Mouse (Mus musculus): ENCODE measurements around the gene Clec1a. TPM values are rescaled to one million over a fixed set of nuclear protein-coding genes. Genes with fewer than 3 reads are reported as not detected.

Clec1a gene
- polyA plus RNA-seq, 1 experiment from 2014 or later: 2.1 TPM

DNA sequence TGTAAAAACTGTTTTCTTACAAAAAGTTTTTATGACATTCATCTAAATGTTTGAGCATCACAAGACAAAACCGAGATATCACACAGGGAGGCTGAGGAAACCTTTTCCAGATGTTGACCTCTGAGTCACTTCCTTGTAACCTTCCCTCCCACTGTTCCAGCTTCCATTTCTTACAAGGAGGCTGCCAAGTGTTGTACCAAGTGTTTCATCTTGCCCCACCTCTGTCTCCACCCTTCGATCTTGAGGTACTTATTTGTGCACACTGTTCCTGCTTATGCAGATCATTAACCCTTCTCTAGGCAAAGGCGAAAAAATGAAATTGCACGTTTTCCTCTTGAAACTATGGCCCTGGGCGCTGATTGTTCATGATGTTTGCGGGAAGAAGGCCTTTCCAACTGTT lies 2.1 kb downstream of the Clec1a start:
- no peak overlapping the region for H3K4me2 ChIP-seq (ENCODE audit: low read length)
- no peaks in the 10 kb centered on the region for H3K4me1 ChIP-seq (ENCODE audit: control insufficient read depth, insufficient read depth, low read length)
- no peak overlapping the region for H3K27ac ChIP-seq (replicated peaks; ENCODE audit: low read depth, low read length)
- no peak for ATAC-seq (ENCODE audit: low FRiP score, low TSS enrichment)
- DNase-seq: no peak
- no peaks in the 10 kb centered on the region for H3K9me3 ChIP-seq (ENCODE audit: control insufficient read depth, low read length)
- 90% methylated on average over 6 of the region's 6 CpGs for WGBS
- no peaks in the 10 kb centered on the region for H3K27me3 ChIP-seq (ENCODE audit: control insufficient read depth, insufficient read depth, low read length)
- H3K4me3 ChIP-seq (replicated peaks; ENCODE audit: low read depth, low read length): no peak overlapping the region
- H3K9ac ChIP-seq (replicated peaks; ENCODE audit: low read length): no peak overlapping the region
- no peaks in the 10 kb centered on the region for H3K36me3 ChIP-seq (ENCODE audit: control insufficient read depth, insufficient read depth, low read length)

DNA sequence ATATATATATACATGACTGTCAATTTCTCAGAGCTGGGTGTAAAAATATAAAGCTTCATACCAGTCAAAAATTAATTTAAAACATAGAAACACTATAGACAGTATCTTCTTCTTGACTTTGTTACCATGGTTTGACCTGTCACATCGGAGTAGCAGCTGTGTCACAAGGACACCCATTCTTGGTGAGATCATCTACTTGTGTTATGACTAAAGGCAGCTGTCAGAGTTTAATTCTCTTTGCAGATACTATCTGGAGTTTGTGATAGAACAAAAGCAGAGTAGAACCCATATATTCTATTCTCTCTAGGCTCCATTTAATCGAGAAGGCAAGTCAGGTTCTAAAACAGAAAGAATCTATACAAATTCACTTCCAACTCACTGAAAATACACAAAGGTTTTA lies 13.8 kb downstream of the Clec1a start:
- H3K27ac ChIP-seq (replicated peaks; ENCODE audit: low read depth, low read length): no peak overlapping the region
- H3K4me3 ChIP-seq (replicated peaks; ENCODE audit: low read depth, low read length): no peak overlapping the region
- H3K9ac ChIP-seq (replicated peaks; ENCODE audit: low read length): no peak overlapping the region
- H3K9me3 ChIP-seq (ENCODE audit: control insufficient read depth, low read length): no peaks in the 10 kb centered on the region
- DNase-seq (no peak), ATAC-seq (ENCODE audit: low FRiP score, low TSS enrichment) (no peak)
- no peaks in the 10 kb centered on the region for H3K27me3 ChIP-seq (ENCODE audit: control insufficient read depth, insufficient read depth, low read length)
- no peaks in the 10 kb centered on the region for H3K36me3 ChIP-seq (ENCODE audit: control insufficient read depth, insufficient read depth, low read length)
- H3K4me2 ChIP-seq (ENCODE audit: low read length): no peak overlapping the region
- 89% methylated on average over 2 of the region's 2 CpGs for WGBS
- H3K4me1 ChIP-seq (ENCODE audit: control insufficient read depth, insufficient read depth, low read length): no peaks in the 10 kb centered on the region

DNA sequence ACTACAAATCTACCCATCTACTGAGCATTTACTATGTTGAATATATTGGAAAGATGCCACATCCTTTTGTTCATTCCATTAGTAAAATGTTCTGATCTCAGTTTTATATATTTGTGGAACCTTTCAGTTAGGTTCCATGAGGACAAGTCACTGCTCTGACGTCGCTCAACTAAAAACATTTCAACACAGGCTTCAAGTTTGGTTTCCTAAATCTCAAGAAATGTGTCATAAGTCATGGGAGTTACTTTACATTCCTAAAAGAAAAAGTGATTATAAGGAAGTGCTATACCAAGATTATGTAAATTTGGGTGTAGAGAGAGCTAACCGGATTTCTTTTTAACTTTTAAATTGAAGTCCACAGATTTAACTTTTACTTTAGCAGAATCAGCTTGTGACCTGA lies 15.8 kb downstream of the Clec1a start:
- WGBS: 89% methylated on average over 3 of the region's 3 CpGs
- DNase-seq (no peak), ATAC-seq (ENCODE audit: low FRiP score, low TSS enrichment) (no peak)
- Histone ChIP-seq H3K36me3 (ENCODE audit: control insufficient read depth, insufficient read depth, low read length) (no peaks in the 10 kb centered on the region), H3K27ac (replicated peaks; ENCODE audit: low read depth, low read length) (no peak overlapping the region), H3K27me3 (ENCODE audit: control insufficient read depth, insufficient read depth, low read length) (no peaks in the 10 kb centered on the region), H3K4me2 (ENCODE audit: low read length) (no peak overlapping the region), H3K4me3 (replicated peaks; ENCODE audit: low read depth, low read length) (no peak overlapping the region), H3K4me1 (ENCODE audit: control insufficient read depth, insufficient read depth, low read length) (no peaks in the 10 kb centered on the region), H3K9me3 (ENCODE audit: control insufficient read depth, low read length) (no peaks in the 10 kb centered on the region), H3K9ac (replicated peaks; ENCODE audit: low read length) (no peak overlapping the region)

GRCm38 (mm10) chr6:129434239-129434638 lies 17.6 kb downstream of the Clec1a start:
- Histone ChIP-seq H3K9ac (replicated peaks; ENCODE audit: low read length) (no peak overlapping the region), H3K4me3 (replicated peaks; ENCODE audit: low read depth, low read length) (no peak overlapping the region), H3K27ac (replicated peaks; ENCODE audit: low read depth, low read length) (no peak overlapping the region), H3K9me3 (ENCODE audit: control insufficient read depth, low read length) (no peaks in the 10 kb centered on the region), H3K4me1 (ENCODE audit: control insufficient read depth, insufficient read depth, low read length) (no peaks in the 10 kb centered on the region), H3K4me2 (ENCODE audit: low read length) (no peak overlapping the region), H3K27me3 (ENCODE audit: control insufficient read depth, insufficient read depth, low read length) (no peaks in the 10 kb centered on the region), H3K36me3 (ENCODE audit: control insufficient read depth, insufficient read depth, low read length) (no peaks in the 10 kb centered on the region)
- no peak for DNase-seq
- 78% methylated on average over 5 of the region's 5 CpGs for WGBS
- ATAC-seq (ENCODE audit: low FRiP score, low TSS enrichment): no peak

DNA sequence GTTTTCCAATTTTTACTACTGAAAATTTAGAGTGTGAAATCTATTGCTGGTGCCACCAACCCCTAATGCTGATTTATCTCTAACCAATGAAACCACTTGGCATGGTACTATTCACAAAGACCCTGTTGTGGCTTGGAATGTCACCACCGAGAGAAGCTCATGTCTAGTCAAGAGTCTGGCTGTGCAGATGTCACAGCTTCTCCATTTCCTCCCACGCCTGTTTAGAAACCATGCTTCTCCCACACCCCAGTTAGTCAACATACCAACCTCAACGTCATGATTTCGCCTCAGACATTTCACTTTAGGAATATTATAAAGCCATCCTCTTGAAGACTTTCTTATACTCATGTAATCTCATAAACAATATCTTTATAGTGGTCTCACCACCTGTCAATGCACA lies 24.5 kb downstream of the Clec1a start:
- no peak overlapping the region for H3K4me2 ChIP-seq (ENCODE audit: low read length)
- no peaks in the 10 kb centered on the region for H3K4me1 ChIP-seq (ENCODE audit: control insufficient read depth, insufficient read depth, low read length)
- H3K36me3 ChIP-seq (ENCODE audit: control insufficient read depth, insufficient read depth, low read length): no peaks in the 10 kb centered on the region
- H3K4me3 ChIP-seq (replicated peaks; ENCODE audit: low read depth, low read length): no peak overlapping the region
- WGBS: 87% methylated on average over 4 of the region's 4 CpGs
- H3K27me3 ChIP-seq (ENCODE audit: control insufficient read depth, insufficient read depth, low read length): no peaks in the 10 kb centered on the region
- ATAC-seq (ENCODE audit: low FRiP score, low TSS enrichment) (no peak), DNase-seq (no peak)
- no peaks in the 10 kb centered on the region for H3K9me3 ChIP-seq (ENCODE audit: control insufficient read depth, low read length)
- H3K27ac ChIP-seq (replicated peaks; ENCODE audit: low read depth, low read length): no peak overlapping the region
- H3K9ac ChIP-seq (replicated peaks; ENCODE audit: low read length): no peak overlapping the region

GRCm38 (mm10) chr6:129425812-129426211 lies 26.0 kb downstream of the Clec1a start:
- ATAC-seq (ENCODE audit: low FRiP score, low TSS enrichment): no peak
- DNase-seq: no peak
- Histone ChIP-seq H3K4me1 (ENCODE audit: control insufficient read depth, insufficient read depth, low read length) (no peaks in the 10 kb centered on the region), H3K27ac (replicated peaks; ENCODE audit: low read depth, low read length) (no peak overlapping the region), H3K4me2 (ENCODE audit: low read length) (no peak overlapping the region), H3K4me3 (replicated peaks; ENCODE audit: low read depth, low read length) (no peak overlapping the region), H3K27me3 (ENCODE audit: control insufficient read depth, insufficient read depth, low read length) (no peaks in the 10 kb centered on the region), H3K9ac (replicated peaks; ENCODE audit: low read length) (no peak overlapping the region), H3K9me3 (ENCODE audit: control insufficient read depth, low read length) (no peaks in the 10 kb centered on the region), H3K36me3 (ENCODE audit: control insufficient read depth, insufficient read depth, low read length) (no peaks in the 10 kb centered on the region)
- WGBS: 53% methylated on average over 5 of the region's 5 CpGs

DNA sequence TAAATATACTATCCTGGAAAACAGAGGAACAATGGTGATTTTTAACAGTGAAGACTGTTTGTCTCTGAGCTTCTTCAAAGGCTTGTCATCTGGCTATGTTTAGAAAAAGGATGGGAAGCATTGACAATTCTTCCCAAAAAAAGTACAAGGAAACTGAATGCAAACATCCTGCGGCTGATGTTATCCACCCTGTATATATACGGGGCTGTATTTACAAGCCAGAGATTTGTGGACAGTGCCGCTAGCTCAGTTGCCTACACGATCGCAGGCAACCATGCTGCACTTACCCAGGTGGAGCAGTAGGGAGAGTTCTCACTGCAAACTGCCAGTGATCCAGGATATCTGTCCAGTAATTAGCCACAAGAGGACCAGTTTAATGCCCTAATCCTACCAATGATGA lies 26.6 kb downstream of the Clec1a start:
- 86% methylated on average over 5 of the region's 5 CpGs for WGBS
- Histone ChIP-seq H3K27me3 (ENCODE audit: control insufficient read depth, insufficient read depth, low read length) (no peaks in the 10 kb centered on the region), H3K27ac (replicated peaks; ENCODE audit: low read depth, low read length) (no peak overlapping the region), H3K4me1 (ENCODE audit: control insufficient read depth, insufficient read depth, low read length) (no peaks in the 10 kb centered on the region), H3K9ac (replicated peaks; ENCODE audit: low read length) (no peak overlapping the region), H3K9me3 (ENCODE audit: control insufficient read depth, low read length) (no peaks in the 10 kb centered on the region), H3K4me3 (replicated peaks; ENCODE audit: low read depth, low read length) (no peak overlapping the region), H3K4me2 (ENCODE audit: low read length) (no peak overlapping the region), H3K36me3 (ENCODE audit: control insufficient read depth, insufficient read depth, low read length) (no peaks in the 10 kb centered on the region)
- no peak for ATAC-seq (ENCODE audit: low FRiP score, low TSS enrichment)
- no peak for DNase-seq

- ATAC-seq (ENCODE audit: low FRiP score, low TSS enrichment) (peak; percentile 78), DNase-seq (peak; percentile 78)
- H3K36me3 ChIP-seq (ENCODE audit: control insufficient read depth, insufficient read depth, low read length): no peaks in the 10 kb centered on the region
- H3K4me3 ChIP-seq (replicated peaks; ENCODE audit: low read depth, low read length): no peak overlapping the region
- no peak overlapping the region for H3K4me2 ChIP-seq (ENCODE audit: low read length)
- H3K4me1 ChIP-seq (ENCODE audit: control insufficient read depth, insufficient read depth, low read length): no peaks in the 10 kb centered on the region
- no peak overlapping the region for H3K27ac ChIP-seq (replicated peaks; ENCODE audit: low read depth, low read length)
- no peaks in the 10 kb centered on the region for H3K9me3 ChIP-seq (ENCODE audit: control insufficient read depth, low read length)
- WGBS: 24% methylated on average over 1 of the region's 1 CpGs
- no peak overlapping the region for H3K9ac ChIP-seq (replicated peaks; ENCODE audit: low read length)
- H3K27me3 ChIP-seq (ENCODE audit: control insufficient read depth, insufficient read depth, low read length): no peaks in the 10 kb centered on the region
Measured at GRCm38 (mm10) chr6:129423734-129424072, 28.1 kb downstream of the Clec1a start.

- Histone ChIP-seq H3K4me3 (replicated peaks; ENCODE audit: low read depth, low read length) (no peak overlapping the region), H3K9ac (replicated peaks; ENCODE audit: low read length) (no peak overlapping the region), H3K27me3 (ENCODE audit: control insufficient read depth, insufficient read depth, low read length) (no peaks in the 10 kb centered on the region), H3K4me1 (ENCODE audit: control insufficient read depth, insufficient read depth, low read length) (no peaks in the 10 kb centered on the region), H3K9me3 (ENCODE audit: control insufficient read depth, low read length) (no peaks in the 10 kb centered on the region), H3K4me2 (ENCODE audit: low read length) (no peak overlapping the region), H3K27ac (replicated peaks; ENCODE audit: low read depth, low read length) (no peak overlapping the region), H3K36me3 (ENCODE audit: control insufficient read depth, insufficient read depth, low read length) (no peaks in the 10 kb centered on the region)
- no peak; the same call in 1 of the 2 replicates for ATAC-seq (ENCODE audit: low FRiP score, low TSS enrichment)
- 73% methylated on average over 4 of the region's 4 CpGs for WGBS
- peak; percentile 34 for DNase-seq
Measured at GRCm38 (mm10) chr6:129423040-129423733, 28.6 kb downstream of the Clec1a start.
